Mouse (Mus musculus): ENCODE measurements around the gene Rarres2.

GRCm38 (mm10) chr6:48620031-48620430 lies 47.4 kb upstream of the Rarres2 start:
- TF ChIP-seq MAX (IDR thresholded peaks at IDR 0.05; ENCODE audit: low read length) (no peak), USF1 (IDR thresholded peaks at IDR 0.05; ENCODE audit: low read depth, low read length) (no peak), POLR2AphosphoS2 (IDR thresholded peaks at IDR 0.05; ENCODE audit: low read length) (no peak), CTCF (IDR thresholded peaks at IDR 0.05 in 2 of 3, conservative IDR thresholded peaks at IDR 0.05 in 1 of 3; ENCODE audit: control insufficient read depth in 1 of 3, insufficient read depth in 1 of 3, low read depth in 2 of 3, low read length in 3 of 3, poor library complexity in 1 of 3, severe bottlenecking in 1 of 3) (no peak), EP300 (IDR thresholded peaks at IDR 0.05; ENCODE audit: low read depth in 1 of 2, low read length in 2 of 2) (no peak)
